Mouse (Mus musculus): ENCODE measurements around the gene Kbtbd4. TPM values are rescaled to one million over a fixed set of nuclear protein-coding genes. Genes with fewer than 3 reads are reported as not detected.

The Kbtbd4 gene
- polyA plus RNA-seq, 1 experiment from 2014 or later, result 51.1 TPM

- H3K9ac ChIP-seq, result no peak overlapping the region
- 87% methylated on average over 1 of the region's 1 CpGs for WGBS
- peaks cover 12% of the 10 kb centered on the region for H3K4me1 ChIP-seq
- no peak for ATAC-seq (ENCODE audit: insufficient number of reproducible peaks, insufficient read depth, low FRiP score, low TSS enrichment)
- H3K36me3 ChIP-seq, result peaks cover 61% of the 10 kb centered on the region
- H3K4me2 ChIP-seq (replicated peaks), result no peak overlapping the region
- no peak overlapping the region for H3K4me3 ChIP-seq
- H3K9me3 ChIP-seq, result no peaks in the 10 kb centered on the region
- no peaks in the 10 kb centered on the region for H3K27me3 ChIP-seq
- no peak overlapping the region for H3K27ac ChIP-seq
Measured at GRCm38 (mm10) chr2:90911668-90912067, 7.1 kb downstream of the Kbtbd4 start.

- Histone ChIP-seq H3K4me2 (replicated peaks) (no peak overlapping the region), H3K27me3 (no peaks in the 10 kb centered on the region), H3K9ac (no peak overlapping the region), H3K9me3 (no peaks in the 10 kb centered on the region), H3K27ac (no peak overlapping the region), H3K4me3 (no peak overlapping the region), H3K36me3 (peaks cover 44% of the 10 kb centered on the region), H3K4me1 (peaks cover 12% of the 10 kb centered on the region)
- no peak for ATAC-seq (ENCODE audit: insufficient number of reproducible peaks, insufficient read depth, low FRiP score, low TSS enrichment)
- WGBS, result 86% methylated on average over 2 of the region's 2 CpGs
Measured at GRCm38 (mm10) chr2:90913671-90914070, 9.1 kb downstream of the Kbtbd4 start.

- 74% methylated on average over 1 of the region's 1 CpGs for WGBS
- 0 out of 2 replicates have a peak overlapping the region, but pooled peaks have one; percentile 81 for H3K4me2 ChIP-seq (replicated peaks)
- 0 out of 2 replicates have a peak overlapping the region, but pooled peaks have one; percentile 91 for H3K9ac ChIP-seq
- no peaks in the 10 kb centered on the region for H3K9me3 ChIP-seq
- H3K36me3 ChIP-seq, result peaks cover 26% of the 10 kb centered on the region
- H3K4me3 ChIP-seq, result no peak overlapping the region
- no peaks in the 10 kb centered on the region for H3K27me3 ChIP-seq
- peaks cover 12% of the 10 kb centered on the region for H3K4me1 ChIP-seq
- ATAC-seq (ENCODE audit: insufficient number of reproducible peaks, insufficient read depth, low FRiP score, low TSS enrichment), result no peak
- no peak overlapping the region for H3K27ac ChIP-seq
Measured at GRCm38 (mm10) chr2:90915516-90915915, 11.0 kb downstream of the Kbtbd4 start.

GRCm38 (mm10) chr2:90916560-90917232 is 12.2 kb downstream of the Kbtbd4 start:
- no peaks in the 10 kb centered on the region for H3K27me3 ChIP-seq
- peaks cover 12% of the 10 kb centered on the region for H3K4me1 ChIP-seq
- peak overlapping the region; percentile 64 for H3K4me3 ChIP-seq
- H3K9me3 ChIP-seq, result no peaks in the 10 kb centered on the region
- WGBS, result 17% methylated on average over 7 of the region's 7 CpGs
- no peak for ATAC-seq (ENCODE audit: insufficient number of reproducible peaks, insufficient read depth, low FRiP score, low TSS enrichment)
- peak overlapping the region; percentile 91 for H3K9ac ChIP-seq
- H3K36me3 ChIP-seq, result peaks cover 15% of the 10 kb centered on the region
- peak overlapping the region; percentile 81 for H3K4me2 ChIP-seq (replicated peaks)
- peak overlapping the region; percentile 89 for H3K27ac ChIP-seq

- ATAC-seq (ENCODE audit: insufficient number of reproducible peaks, insufficient read depth, low FRiP score, low TSS enrichment), result peak; percentile 83
- Histone ChIP-seq H3K36me3 (peaks cover 13% of the 10 kb centered on the region), H3K27me3 (no peaks in the 10 kb centered on the region), H3K4me1 (peaks cover 12% of the 10 kb centered on the region), H3K4me2 (replicated peaks) (peak overlapping the region; percentile 81), H3K4me3 (peak overlapping the region; percentile 64), H3K9ac (peak overlapping the region; percentile 91), H3K27ac (peak overlapping the region; percentile 89), H3K9me3 (no peaks in the 10 kb centered on the region)
- WGBS, result under 1% methylated on average over 72 of the region's 73 CpGs
Measured at GRCm38 (mm10) chr2:90917233-90917998, 12.9 kb downstream of the Kbtbd4 start.

DNA sequence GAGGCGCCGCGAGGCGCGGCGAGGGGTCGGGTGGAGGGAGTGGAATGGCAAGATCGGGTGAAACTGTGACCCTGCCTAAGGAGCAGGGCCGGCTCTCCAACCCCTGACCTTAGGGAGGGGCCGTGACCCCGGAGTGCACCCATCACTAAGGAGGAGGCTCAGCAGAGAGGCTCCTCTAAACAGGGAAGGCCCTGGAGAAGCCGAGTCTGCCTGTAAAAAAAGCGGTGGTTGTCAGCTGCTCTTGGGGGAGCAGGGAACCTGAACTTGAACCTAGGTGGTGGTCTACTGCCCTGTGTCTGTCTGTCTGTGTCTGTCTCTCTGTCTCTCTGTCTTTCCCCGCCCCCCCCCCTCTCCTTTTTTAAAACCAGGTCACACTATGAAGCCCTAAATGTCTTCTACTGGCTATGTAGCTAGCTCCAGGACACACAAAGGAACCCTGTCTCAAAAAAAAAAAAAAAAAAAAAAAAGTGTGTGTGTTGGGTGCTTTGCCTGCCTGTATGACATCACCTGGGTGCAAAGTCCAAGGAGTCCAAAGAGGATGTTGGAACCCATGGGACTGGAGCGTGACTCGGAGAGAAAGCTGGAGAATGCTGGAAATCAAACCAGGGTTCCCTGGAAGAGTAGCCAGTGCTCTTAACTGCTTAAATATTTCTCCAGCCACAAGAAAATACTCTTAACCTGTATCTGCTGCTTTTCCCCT is 13.6 kb downstream of the Kbtbd4 start:
- peaks cover 7% of the 10 kb centered on the region for H3K36me3 ChIP-seq
- no peaks in the 10 kb centered on the region for H3K27me3 ChIP-seq
- peak overlapping the region; percentile 64 for H3K4me3 ChIP-seq
- H3K9ac ChIP-seq, result peak overlapping the region; percentile 91
- H3K4me2 ChIP-seq (replicated peaks), result peak overlapping the region; percentile 81
- WGBS, result 11% methylated on average over 16 of the region's 16 CpGs
- ATAC-seq (ENCODE audit: insufficient number of reproducible peaks, insufficient read depth, low FRiP score, low TSS enrichment), result peak; percentile 56
- no peaks in the 10 kb centered on the region for H3K9me3 ChIP-seq
- H3K4me1 ChIP-seq, result peaks cover 12% of the 10 kb centered on the region
- peak overlapping the region; percentile 89 for H3K27ac ChIP-seq

DNA sequence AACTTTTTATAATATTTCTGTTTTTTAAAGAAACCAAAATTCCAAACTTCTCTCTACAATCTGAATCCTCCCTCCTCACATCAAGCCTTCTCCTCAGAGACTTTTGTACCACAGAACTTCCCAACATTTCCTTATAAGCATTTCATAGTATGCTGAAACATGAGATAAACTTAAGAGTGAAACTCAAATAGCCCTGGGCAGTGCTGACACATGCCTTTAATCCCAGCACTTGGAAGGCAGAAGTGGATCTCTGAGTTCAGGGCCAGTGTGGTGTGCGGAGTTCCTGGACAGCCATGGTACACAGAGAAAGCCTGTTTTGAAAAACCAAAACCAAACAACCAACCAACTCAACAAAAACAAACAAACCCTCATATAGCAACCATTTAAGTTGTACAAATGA is 16.6 kb downstream of the Kbtbd4 start:
- Histone ChIP-seq H3K4me2 (replicated peaks) (no peak overlapping the region), H3K4me1 (peaks cover 4% of the 10 kb centered on the region; the same call in 1 of the 2 replicates), H3K27me3 (no peaks in the 10 kb centered on the region), H3K9ac (no peak overlapping the region), H3K4me3 (no peak overlapping the region), H3K36me3 (no peaks in the 10 kb centered on the region), H3K27ac (no peak overlapping the region), H3K9me3 (no peaks in the 10 kb centered on the region)
- WGBS, result 79% methylated on average over 1 of the region's 1 CpGs
- ATAC-seq (ENCODE audit: insufficient number of reproducible peaks, insufficient read depth, low FRiP score, low TSS enrichment), result no peak

DNA sequence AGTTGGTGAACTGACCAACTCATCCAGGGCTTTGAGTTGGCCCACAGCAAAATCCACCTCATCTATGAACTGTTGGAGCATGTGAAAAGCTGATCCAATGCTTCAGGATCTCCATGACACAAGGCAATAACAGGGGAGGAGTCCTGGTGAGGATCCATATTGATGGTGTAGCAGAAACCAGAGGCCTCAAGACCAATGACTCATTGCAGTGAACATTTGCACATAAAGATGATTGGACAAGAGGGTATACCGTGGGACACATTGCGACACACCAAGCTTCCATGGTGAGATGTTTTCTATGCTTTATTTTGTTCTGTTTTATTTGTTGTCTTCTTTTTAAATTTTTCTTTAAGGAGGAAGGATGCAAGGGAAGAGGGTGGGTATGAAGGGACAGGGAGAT is 18.1 kb downstream of the Kbtbd4 start:
- 91% methylated on average over 2 of the region's 2 CpGs for WGBS
- H3K27me3 ChIP-seq, result no peaks in the 10 kb centered on the region

DNA sequence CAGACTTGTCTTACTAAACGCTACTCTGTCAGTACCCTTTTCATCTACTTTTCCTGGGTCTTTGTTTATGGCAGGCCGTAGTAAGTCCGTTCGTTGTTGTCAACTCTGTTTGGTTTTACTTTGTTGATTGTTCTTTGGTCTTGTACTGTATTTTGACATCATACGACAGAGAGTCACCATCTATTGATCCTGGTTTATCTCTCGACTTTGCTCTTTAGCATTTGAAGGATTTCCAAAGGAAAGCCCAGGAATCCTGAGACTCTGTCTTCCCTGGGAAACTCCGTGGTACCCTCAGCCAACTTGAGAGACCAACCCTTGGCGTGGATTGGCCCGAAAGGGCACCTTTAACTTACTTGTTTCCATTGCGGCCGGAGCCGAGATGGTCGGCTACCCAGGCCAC is 24.0 kb downstream of the Kbtbd4 start:
- Histone ChIP-seq H3K9me3 (no peaks in the 10 kb centered on the region), H3K27me3 (no peaks in the 10 kb centered on the region), H3K4me1 (no peaks in the 10 kb centered on the region), H3K27ac (no peak overlapping the region), H3K4me2 (replicated peaks) (no peak overlapping the region), H3K9ac (no peak overlapping the region), H3K4me3 (no peak overlapping the region), H3K36me3 (no peaks in the 10 kb centered on the region)
- ATAC-seq (ENCODE audit: insufficient number of reproducible peaks, insufficient read depth, low FRiP score, low TSS enrichment), result no peak
- WGBS, result 85% methylated on average over 13 of the region's 13 CpGs

More for the DNA sequence above, 18.1 kb downstream of the Kbtbd4 start:
- Histone ChIP-seq H3K4me2 (replicated peaks) (no peak overlapping the region), H3K4me1 (no peaks in the 10 kb centered on the region; the same call in 1 of the 2 replicates), H3K9ac (no peak overlapping the region), H3K9me3 (no peaks in the 10 kb centered on the region), H3K4me3 (no peak overlapping the region), H3K36me3 (no peaks in the 10 kb centered on the region), H3K27ac (no peak overlapping the region)
- ATAC-seq (ENCODE audit: insufficient number of reproducible peaks, insufficient read depth, low FRiP score, low TSS enrichment), result no peak

DNA sequence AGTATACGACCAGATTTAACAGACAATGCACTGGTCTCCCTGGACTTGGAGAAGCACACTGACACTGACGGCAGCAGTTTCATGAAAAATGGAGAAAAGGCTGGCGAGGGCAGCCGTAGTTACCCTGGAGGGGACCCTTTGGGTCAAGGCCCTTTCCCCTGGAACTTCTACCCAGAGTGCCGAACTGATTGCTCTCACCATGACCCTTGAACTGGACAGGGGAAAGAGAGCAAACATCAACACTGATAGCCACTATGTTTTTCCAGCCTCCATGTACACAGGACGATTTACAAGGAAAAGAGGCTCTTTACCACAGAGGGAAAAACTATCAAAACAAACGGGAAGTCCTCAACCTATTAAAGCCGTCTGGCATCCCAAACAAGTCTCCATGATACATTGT is 27.3 kb downstream of the Kbtbd4 start:
- 72% methylated on average over 8 of the region's 8 CpGs for WGBS
- Histone ChIP-seq H3K27me3 (no peaks in the 10 kb centered on the region), H3K4me1 (no peaks in the 10 kb centered on the region), H3K27ac (no peak overlapping the region), H3K4me3 (no peak overlapping the region), H3K4me2 (replicated peaks) (no peak overlapping the region), H3K9me3 (no peaks in the 10 kb centered on the region), H3K9ac (no peak overlapping the region), H3K36me3 (no peaks in the 10 kb centered on the region)
- ATAC-seq (ENCODE audit: insufficient number of reproducible peaks, insufficient read depth, low FRiP score, low TSS enrichment), result no peak

GRCm38 (mm10) chr2:90932273-90932672 is 27.7 kb downstream of the Kbtbd4 start:
- no peak overlapping the region for H3K4me2 ChIP-seq (replicated peaks)
- H3K36me3 ChIP-seq, result no peaks in the 10 kb centered on the region
- WGBS, result 70% methylated on average over 2 of the region's 2 CpGs
- no peaks in the 10 kb centered on the region for H3K9me3 ChIP-seq
- H3K9ac ChIP-seq, result no peak overlapping the region
- no peak overlapping the region for H3K4me3 ChIP-seq
- no peak for ATAC-seq (ENCODE audit: insufficient number of reproducible peaks, insufficient read depth, low FRiP score, low TSS enrichment)
- H3K4me1 ChIP-seq, result no peaks in the 10 kb centered on the region
- no peaks in the 10 kb centered on the region for H3K27me3 ChIP-seq
- H3K27ac ChIP-seq, result no peak overlapping the region

All from embryonic facial prominence, embryonic 12.5 days (tissue).